Mouse (Mus musculus) liver, postnatal 0 days (tissue): ENCODE results near the gene Dapk3. TPM values are rescaled to one million over a fixed set of nuclear protein-coding genes. Genes with fewer than 3 reads are reported as not detected.

Experiments
- ATAC-seq: fragments of 200-750 bp; cut with Nextera tagmentation; 2 replicates; pipeline ENCODE4 v1.8.0; 2017; ENCODE audit warnings: mild to moderate bottlenecking, moderate library complexity
- DNase-seq: peaks from one replicate; pipeline ENCODE4 v3.0.0-alpha.2; 2016
- H3K27ac ChIP-seq: fragments of 300-500 bp; sonication (generic); 2 replicates; pipeline ENCODE4 v1.5.1; 2014; ENCODE audit warnings: antibody characterized with exemption, moderate library complexity, mild to moderate bottlenecking, low read depth
- H3K27me3 ChIP-seq: fragments of 300-500 bp; sonication (generic); 2 replicates; pipeline ENCODE4 v1.6.1; 2014; ENCODE audit warnings: low read length, control low read depth, mixed read lengths; ENCODE audit not compliant: insufficient read depth
- H3K36me3 ChIP-seq: fragments of 300-500 bp; sonication (generic); replicated peaks from 2 replicates; pipeline ENCODE4 v1.6.1; 2014; ENCODE audit warnings: mild to moderate bottlenecking, control low read depth, low read length, moderate library complexity, mixed read lengths; ENCODE audit not compliant: insufficient read depth
- H3K4me1 ChIP-seq: fragments of 300-500 bp; sonication (generic); 2 replicates; pipeline ENCODE4 v1.6.1; 2014; ENCODE audit warnings: antibody characterized with exemption, mild to moderate bottlenecking, control low read depth; ENCODE audit not compliant: insufficient read depth
- H3K4me2 ChIP-seq: fragments of 300-500 bp; sonication (generic); 2 replicates; pipeline ENCODE4 v1.6.1; 2014; ENCODE audit warnings: low read depth, mild to moderate bottlenecking, low read length, moderate library complexity, mixed read lengths
- H3K4me3 ChIP-seq: fragments of 300-500 bp; sonication (generic); 2 replicates; pipeline ENCODE4 v1.5.1; 2014; ENCODE audit warnings: low read depth, low read length
- H3K9ac ChIP-seq: fragments of 300-500 bp; sonication (generic); replicated peaks from 2 replicates; pipeline ENCODE4 v1.6.1; 2014; ENCODE audit warnings: mild to moderate bottlenecking, moderate library complexity
- H3K9me3 ChIP-seq: fragments of 300-500 bp; sonication (generic); 2 replicates; pipeline ENCODE4 v1.6.1; 2016; ENCODE audit warnings: mild to moderate bottlenecking, control low read depth, low read length, mixed read lengths
- CTCF ChIP-seq: sonication (generic); IDR thresholded peaks from 2 replicates; pipeline ENCODE4 v1.5.1; 2016; ENCODE audit warnings: antibody characterized with exemption, low read depth
- EP300 ChIP-seq: IDR thresholded peaks from 2 replicates; pipeline ENCODE4 v1.6.1; 2016; ENCODE audit warnings: antibody characterized with exemption, low read depth, mild to moderate bottlenecking
- WGBS: fragments of 180-500 bp; shearing (Covaris S2); extraction: QIAGEN DNeasy Blood & Tissue Kit; methylation state at CpG from one replicate; pipeline ENCODE4 v1.1.7; 2014; ENCODE audit not compliant: insufficient replicate concordance; 5-methylcytosine and 5-hydroxymethylcytosine counted together
- polyA plus RNA-seq: library from polyadenylated mRNA; unstranded; fragments of >200 nt; fragmentation: Nextera tagmentation; extraction: Ambion mirVana; gene quantifications from 2 replicates; pipeline ENCODE4 v1.2.1, GENCODE M21; 2015

Dapk3 gene
- polyA plus RNA-seq, 1 experiment from 2014 or later: 15.3 TPM

GRCm38 (mm10) chr10:81145307-81145706 lies 37.5 kb upstream of the Dapk3 start:
- DNase-seq (no peak), ATAC-seq (no peak)
- no peak overlapping the region; the same call in 1 of the 2 replicates for H3K9ac ChIP-seq
- H3K4me3 ChIP-seq: no peak overlapping the region
- peaks cover 88% of the 10 kb centered on the region for H3K36me3 ChIP-seq
- no peaks in the 10 kb centered on the region for H3K27me3 ChIP-seq
- 89% methylated on average over 6 of the region's 6 CpGs for WGBS
- no peak for TF ChIP-seq CTCF
- no peak for TF ChIP-seq EP300
- H3K27ac ChIP-seq: no peak overlapping the region
- no peaks in the 10 kb centered on the region for H3K9me3 ChIP-seq
- H3K4me2 ChIP-seq: no peak overlapping the region
- peaks cover 28% of the 10 kb centered on the region for H3K4me1 ChIP-seq

GRCm38 (mm10) chr10:81145778-81146177 lies 37.0 kb upstream of the Dapk3 start:
- 78% methylated on average over 7 of the region's 7 CpGs for WGBS
- TF ChIP-seq CTCF (no peak), EP300 (no peak)
- Histone ChIP-seq H3K36me3 (peaks cover 87% of the 10 kb centered on the region), H3K27ac (peak overlapping the region; percentile 16; the same call in 1 of the 2 replicates), H3K9me3 (no peaks in the 10 kb centered on the region), H3K9ac (peak overlapping the region; percentile 34), H3K4me3 (no peak overlapping the region), H3K4me1 (peaks cover 23% of the 10 kb centered on the region), H3K4me2 (peak overlapping the region; percentile 38), H3K27me3 (no peaks in the 10 kb centered on the region)
- ATAC-seq: no peak
- DNase-seq: no peak

GRCm38 (mm10) chr10:81146296-81146695 lies 36.5 kb upstream of the Dapk3 start:
- no peak overlapping the region for H3K4me3 ChIP-seq
- H3K36me3 ChIP-seq: peaks cover 88% of the 10 kb centered on the region
- 0 out of 2 replicates have a peak overlapping the region, but pooled peaks have one; percentile 22 for H3K27ac ChIP-seq
- ATAC-seq (no peak), DNase-seq (no peak)
- H3K27me3 ChIP-seq: no peaks in the 10 kb centered on the region
- peak overlapping the region; percentile 38 for H3K4me2 ChIP-seq
- peaks cover 18% of the 10 kb centered on the region for H3K4me1 ChIP-seq
- TF ChIP-seq CTCF (no peak), EP300 (no peak)
- H3K9ac ChIP-seq: peak overlapping the region; percentile 34
- H3K9me3 ChIP-seq: no peaks in the 10 kb centered on the region
- 67% methylated on average over 4 of the region's 4 CpGs for WGBS

DNA sequence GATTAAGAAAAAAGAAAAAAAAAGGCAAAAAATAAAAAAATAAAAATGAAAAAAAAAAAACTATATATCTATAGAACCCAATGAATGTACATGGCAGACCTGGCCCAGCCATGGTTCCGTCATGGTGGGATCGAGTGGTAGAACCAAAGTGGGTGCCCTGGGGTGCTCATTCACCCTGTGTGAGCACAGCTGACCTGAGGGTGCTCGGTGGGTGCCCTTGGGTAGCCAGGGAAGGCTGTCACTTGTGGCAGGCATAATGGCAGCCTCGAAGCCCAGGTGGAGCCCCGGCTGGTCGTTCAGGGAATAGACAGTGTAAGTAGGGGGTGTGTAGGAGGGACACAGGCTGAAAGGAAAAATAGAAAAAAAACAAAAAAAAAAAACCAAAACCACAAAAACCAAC lies 31.5 kb upstream of the Dapk3 start:
- Histone ChIP-seq H3K4me2 (no peak overlapping the region), H3K9ac (no peak overlapping the region), H3K27me3 (no peaks in the 10 kb centered on the region), H3K4me3 (no peak overlapping the region), H3K9me3 (no peaks in the 10 kb centered on the region), H3K27ac (no peak overlapping the region), H3K4me1 (peaks cover 4% of the 10 kb centered on the region), H3K36me3 (peaks cover 86% of the 10 kb centered on the region)
- no peak for DNase-seq
- TF ChIP-seq EP300 (no peak), CTCF (no peak)
- 66% methylated on average over 6 of the region's 6 CpGs for WGBS
- ATAC-seq: no peak

DNA sequence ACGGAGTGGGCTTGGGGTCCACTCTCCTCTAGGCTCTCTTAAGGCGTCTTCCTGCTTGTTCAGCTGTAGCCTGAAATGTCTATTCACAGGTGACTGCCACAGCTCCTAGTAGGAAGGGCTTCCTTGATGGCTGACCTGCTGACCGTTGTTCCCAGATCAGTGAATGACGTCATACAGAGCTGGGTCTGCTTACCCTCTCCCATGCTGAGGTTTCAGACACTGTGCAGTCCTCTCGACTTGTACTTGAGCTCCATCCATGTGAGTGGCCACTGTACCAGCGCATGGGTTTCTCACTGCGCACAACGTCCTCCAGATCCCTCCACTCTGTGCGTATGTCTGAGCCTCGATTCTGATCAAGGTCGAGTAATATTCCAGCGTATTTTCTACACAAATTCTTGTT lies 30.2 kb upstream of the Dapk3 start:
- Histone ChIP-seq H3K4me2 (no peak overlapping the region), H3K27ac (peak overlapping the region; percentile 76)
- WGBS: 60% methylated on average over 12 of the region's 12 CpGs

GRCm38 (mm10) chr10:81154313-81154712 lies 28.5 kb upstream of the Dapk3 start:
- 85% methylated on average over 12 of the region's 12 CpGs for WGBS
- no peak for TF ChIP-seq CTCF
- H3K36me3 ChIP-seq: peaks cover 78% of the 10 kb centered on the region
- H3K9ac ChIP-seq: no peak overlapping the region
- peaks cover 4% of the 10 kb centered on the region for H3K4me1 ChIP-seq
- no peaks in the 10 kb centered on the region for H3K27me3 ChIP-seq
- no peak for ATAC-seq
- H3K9me3 ChIP-seq: no peaks in the 10 kb centered on the region
- no peak overlapping the region for H3K4me2 ChIP-seq
- no peak overlapping the region for H3K27ac ChIP-seq
- DNase-seq: no peak
- H3K4me3 ChIP-seq: no peak overlapping the region

More for the DNA sequence above, 30.2 kb upstream of the Dapk3 start:
- H3K9me3 ChIP-seq: no peaks in the 10 kb centered on the region
- ATAC-seq (peak; percentile 47), DNase-seq (no peak)
- H3K9ac ChIP-seq: peak overlapping the region; percentile 36; the same call in 1 of the 2 replicates
- H3K36me3 ChIP-seq: peaks cover 86% of the 10 kb centered on the region
- no peaks in the 10 kb centered on the region for H3K27me3 ChIP-seq
- H3K4me1 ChIP-seq: peaks cover 4% of the 10 kb centered on the region
- no peak for TF ChIP-seq CTCF
- no peak for TF ChIP-seq EP300
- H3K4me3 ChIP-seq: no peak overlapping the region

GRCm38 (mm10) chr10:81154736-81155135 lies 28.1 kb upstream of the Dapk3 start:
- no peaks in the 10 kb centered on the region for H3K9me3 ChIP-seq
- peaks cover 4% of the 10 kb centered on the region for H3K4me1 ChIP-seq
- H3K4me3 ChIP-seq: no peak overlapping the region
- no peak for TF ChIP-seq EP300
- TF ChIP-seq CTCF: no peak
- H3K27ac ChIP-seq: no peak overlapping the region
- no peaks in the 10 kb centered on the region for H3K27me3 ChIP-seq
- H3K4me2 ChIP-seq: no peak overlapping the region
- H3K36me3 ChIP-seq: peaks cover 74% of the 10 kb centered on the region
- no peak overlapping the region for H3K9ac ChIP-seq
- DNase-seq (no peak), ATAC-seq (no peak)
- 92% methylated on average over 6 of the region's 6 CpGs for WGBS
